Mouse (Mus musculus) induced T-regulatory cell, adult 2 months (primary cell): ENCODE measurements at regions not wholly inside any gene's neighbourhood (a gene's known extent, or its start where the extent isn't known, plus 50 kb on each side); places are given as distances from the start of the nearest gene placed in this dataset.

Source experiments
- DNase-seq: peaks from one replicate; pipeline ENCODE4 v3.0.0-alpha.2; 2012; ENCODE audit warnings: low read depth

GRCm38 (mm10) chr10:29921658-29922057 is 278.7 kb downstream of the Cenpw start:
- no peak for DNase-seq

DNA sequence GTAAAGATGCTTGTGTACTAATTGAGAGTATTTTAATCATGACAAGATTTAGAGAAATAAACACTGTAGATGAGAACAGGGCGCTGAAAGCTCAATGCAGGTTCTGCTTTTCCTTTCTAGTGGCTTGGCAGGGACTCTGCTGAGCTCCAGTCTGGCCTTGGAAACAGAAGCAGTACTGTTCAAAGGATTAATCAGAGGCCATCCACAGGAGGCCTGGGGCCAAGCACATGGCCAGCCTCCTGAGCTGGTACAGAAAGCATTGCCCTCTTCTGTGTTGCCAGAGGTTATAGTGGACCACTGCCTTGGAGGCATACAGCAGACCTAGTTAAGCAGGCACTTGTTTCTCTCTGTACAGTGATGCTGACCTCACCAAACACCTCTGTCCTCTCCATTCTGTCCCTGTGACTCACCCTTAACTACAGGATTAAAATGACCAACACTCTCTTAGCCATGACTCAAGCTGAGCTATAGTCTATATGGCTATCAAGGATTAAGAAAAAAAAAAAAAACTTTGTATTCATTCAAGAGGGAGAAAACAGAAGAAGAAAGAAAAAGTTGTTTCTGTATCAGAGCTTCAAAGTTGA is 302.5 kb downstream of the Cenpw start:
- no peak for DNase-seq

DNA sequence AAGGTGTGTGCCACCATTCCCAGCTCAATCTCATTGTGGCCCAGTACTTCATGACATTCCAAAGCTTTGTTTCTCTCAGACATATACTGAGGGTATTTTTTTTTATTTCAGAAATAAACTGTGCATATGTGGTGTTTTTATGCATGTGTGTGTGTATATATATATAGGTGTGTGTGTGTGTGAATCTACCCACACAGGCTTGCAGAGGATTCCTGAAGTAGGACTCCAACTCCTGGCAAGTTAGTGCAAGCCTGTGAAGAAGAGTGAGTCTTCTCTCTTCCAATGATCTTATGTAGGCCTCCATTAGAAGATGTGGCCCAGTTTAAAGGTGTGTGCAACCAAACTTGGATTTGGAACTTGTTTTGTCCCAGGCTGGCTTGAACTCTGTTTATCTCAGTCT is 328.9 kb upstream of the Rspo3 start:
- DNase-seq = no peak

DNA sequence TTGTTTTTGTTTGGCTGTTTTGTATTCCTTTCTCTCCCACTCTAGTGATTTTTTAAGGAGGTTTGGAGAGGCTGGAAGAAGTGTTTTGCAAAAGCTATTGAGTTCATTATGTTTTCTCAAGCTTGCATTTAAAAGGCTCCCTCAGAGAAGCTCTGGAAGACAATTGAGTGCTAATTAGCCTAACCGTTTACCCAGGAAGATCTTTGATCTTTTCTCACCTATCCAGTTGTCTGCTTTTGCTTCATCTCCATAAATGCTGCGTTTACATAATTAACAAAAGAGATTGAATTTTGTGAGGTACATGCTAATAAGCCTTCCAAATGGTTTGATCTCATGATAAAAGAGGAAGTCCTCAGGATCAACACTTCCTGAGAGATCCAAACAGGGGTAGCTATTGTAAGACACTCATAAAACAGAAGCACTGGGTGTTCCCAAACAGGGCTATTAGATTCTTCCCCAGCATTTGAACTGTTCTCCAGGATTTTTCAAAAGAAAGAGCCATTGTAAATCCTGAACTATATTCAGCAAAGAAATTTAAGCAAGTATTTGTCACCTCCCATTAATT is 320.2 kb upstream of the Rspo3 start:
- DNase-seq = no peak

GRCm38 (mm10) chr10:29852516-29852915 is 316.8 kb upstream of the Rspo3 start:
- no peak for DNase-seq

DNA sequence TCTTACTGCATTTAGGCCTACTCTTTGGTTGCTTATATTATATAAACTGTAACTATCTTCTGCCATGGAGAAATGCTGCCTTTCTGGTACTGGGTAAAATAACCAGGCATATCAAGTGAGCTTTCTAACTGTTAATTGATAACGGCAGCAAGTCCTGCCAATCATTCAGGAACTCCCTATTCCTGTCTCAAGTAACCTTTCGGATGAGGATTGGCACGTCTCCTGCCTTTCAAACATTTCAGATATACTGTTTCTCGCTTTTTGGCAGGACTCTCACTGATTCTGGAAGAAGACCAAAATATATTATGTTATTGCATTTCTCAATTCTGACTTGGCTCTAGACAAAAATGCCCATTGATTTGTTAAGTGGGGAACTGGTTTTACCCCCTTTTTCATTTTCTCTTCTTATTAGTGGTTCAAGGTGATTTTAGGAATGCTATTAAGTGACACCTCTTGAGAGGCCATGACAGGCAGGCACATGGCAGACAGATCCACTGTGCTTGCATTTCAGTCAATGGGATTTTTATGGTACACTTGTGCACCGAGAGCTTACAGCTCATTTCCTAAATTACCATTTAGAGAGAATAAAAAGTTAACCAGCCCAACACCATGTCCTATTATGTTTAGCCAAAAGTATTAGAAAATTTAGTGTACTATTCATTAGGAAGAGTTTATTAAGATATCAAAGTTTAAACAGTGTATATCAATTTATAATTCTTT is 289.4 kb upstream of the Rspo3 start:
- DNase-seq = no peak

DNA sequence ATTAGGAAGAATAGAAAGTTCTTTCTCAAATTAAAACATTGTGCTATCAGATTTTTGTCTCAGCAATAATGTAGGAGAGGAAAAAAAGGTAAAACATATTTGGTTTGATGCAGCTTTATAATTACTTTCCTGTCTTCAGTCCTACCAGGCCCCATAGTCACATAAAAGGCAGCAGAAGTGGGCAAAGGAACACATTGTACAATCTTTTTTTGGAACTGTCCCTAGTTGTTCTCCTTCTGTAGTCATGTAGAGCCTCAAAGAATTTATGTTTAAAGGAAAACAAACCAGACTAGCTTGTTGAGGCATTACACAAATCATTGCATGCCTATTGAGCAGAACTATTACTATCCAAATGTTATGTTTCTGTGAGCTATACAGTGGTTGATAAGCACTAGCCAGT is 288.7 kb upstream of the Rspo3 start:
- DNase-seq = no peak

DNA sequence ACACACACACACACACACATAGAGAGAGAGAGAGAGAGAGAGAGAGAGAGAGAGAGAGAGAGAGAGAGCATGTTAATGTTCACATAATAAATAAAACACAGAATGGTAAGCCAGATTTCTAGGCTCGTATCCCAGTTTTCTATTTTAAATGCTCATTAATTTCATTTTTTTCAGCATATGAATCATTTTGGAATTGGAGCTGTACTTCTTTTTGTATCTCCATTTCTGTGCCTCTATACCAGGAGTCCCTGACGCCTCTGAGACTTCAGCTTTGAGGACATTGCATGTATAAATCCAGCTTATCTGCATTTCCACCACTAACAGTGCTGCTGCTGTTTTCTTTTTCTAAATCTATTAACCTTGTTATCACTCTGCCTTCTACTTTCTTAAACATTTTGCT is 287.5 kb upstream of the Rspo3 start:
- DNase-seq = no peak

- peak; percentile 3 for DNase-seq
These were observed 268.4 kb upstream of the Rspo3 start for GRCm38 (mm10) chr10:29803915-29804545.

DNA sequence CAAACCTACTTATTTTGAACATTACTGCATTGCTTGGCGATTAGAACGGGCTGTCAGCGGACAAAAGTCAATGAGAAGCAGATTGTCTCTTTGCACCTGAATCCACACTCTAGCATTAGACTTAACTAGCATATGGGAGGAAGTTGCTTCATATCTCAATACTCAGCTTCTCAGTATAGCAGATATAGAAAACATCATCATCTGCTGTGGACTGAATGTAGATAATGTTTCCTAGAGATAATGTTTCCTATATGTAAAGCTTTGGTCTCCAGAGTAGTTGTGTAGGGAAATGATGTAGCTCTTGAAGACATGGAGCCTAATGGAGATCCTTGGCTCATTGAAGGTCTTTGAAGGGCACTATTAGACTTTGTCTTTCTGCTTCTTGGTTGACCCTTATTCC is 267.0 kb upstream of the Rspo3 start:
- no peak for DNase-seq

DNA sequence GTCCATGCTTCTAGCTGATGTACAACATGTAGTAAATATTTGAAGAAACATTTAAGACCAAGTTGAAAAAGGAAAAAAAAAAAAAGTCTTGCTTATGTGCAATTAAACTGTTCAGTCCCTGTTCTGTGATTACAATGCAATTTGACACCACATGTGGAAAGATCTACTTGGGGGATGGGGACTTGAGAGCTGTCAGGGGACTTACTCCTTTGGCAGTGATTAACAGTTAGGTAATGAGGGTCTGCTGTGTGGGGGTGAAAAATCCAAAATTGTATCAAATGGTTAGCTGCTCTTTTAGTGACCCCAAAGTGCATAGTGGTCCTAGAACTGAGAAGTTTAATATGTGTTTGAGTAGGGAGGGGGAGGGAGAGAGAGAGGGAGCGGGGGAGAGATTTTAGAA is 259.0 kb upstream of the Rspo3 start:
- no peak for DNase-seq

GRCm38 (mm10) chr10:29786220-29786810 is 250.6 kb upstream of the Rspo3 start:
- DNase-seq = no peak

DNA sequence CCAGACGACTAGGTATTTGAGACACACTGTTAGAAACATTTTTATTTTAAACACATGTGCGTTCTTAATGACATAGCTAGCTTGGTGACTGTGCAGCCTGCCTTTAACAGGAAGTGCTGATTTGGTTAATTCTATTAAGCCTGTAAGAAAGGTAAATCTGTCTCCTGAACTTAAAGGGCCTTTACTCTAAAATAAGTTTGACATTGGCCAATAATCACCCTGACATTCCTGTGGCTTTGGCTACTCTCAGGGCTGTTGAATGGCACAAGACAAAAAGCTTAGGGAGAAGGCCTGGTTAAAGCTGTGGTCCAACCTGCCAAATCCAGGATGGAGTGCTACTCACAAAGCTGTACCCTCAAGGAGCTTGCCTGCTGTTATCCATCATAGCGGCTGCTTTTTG is 201.0 kb upstream of the Rspo3 start:
- no peak for DNase-seq

DNA sequence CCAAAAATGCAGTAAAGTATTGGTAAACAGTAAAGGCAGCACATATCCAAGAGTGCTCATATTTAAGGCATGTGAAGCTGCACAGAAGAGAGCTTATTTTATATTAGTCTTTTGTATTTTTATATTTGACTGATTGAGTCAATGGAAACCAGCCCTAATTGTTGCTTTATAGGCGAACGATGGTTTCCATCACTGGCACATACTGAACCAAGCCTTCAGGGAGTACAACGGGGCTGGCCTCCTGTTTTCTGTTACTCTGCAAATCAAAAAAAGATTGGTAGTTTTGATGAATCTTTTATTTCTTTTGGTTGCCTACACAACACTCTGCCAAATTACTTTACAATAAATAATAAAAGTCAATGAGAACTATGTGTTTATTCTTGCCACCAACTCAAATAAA is 189.7 kb upstream of the Rspo3 start:
- no peak for DNase-seq

- no peak for DNase-seq
These were observed 175.3 kb upstream of the Rspo3 start for GRCm38 (mm10) chr10:29710967-29711366.

DNA sequence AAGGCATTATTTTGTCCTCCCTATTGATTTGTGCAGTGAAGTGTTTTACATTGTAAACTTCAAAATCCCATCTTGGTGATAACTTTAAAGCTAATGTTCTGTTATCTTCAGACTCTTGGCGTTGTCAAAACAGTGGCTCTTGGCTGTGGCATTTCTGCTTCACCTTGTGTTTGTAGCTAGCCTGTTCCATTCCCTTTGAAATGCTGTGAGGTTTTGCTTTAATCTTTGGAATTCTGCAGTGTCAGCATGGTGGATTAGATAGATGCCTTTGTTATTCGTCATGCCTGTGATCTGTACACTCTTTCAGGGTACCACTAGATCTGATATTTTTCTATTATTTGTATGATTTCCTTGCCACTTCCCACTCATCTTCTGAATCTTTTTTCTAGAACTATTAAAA is 173.0 kb upstream of the Rspo3 start:
- DNase-seq = no peak

DNA sequence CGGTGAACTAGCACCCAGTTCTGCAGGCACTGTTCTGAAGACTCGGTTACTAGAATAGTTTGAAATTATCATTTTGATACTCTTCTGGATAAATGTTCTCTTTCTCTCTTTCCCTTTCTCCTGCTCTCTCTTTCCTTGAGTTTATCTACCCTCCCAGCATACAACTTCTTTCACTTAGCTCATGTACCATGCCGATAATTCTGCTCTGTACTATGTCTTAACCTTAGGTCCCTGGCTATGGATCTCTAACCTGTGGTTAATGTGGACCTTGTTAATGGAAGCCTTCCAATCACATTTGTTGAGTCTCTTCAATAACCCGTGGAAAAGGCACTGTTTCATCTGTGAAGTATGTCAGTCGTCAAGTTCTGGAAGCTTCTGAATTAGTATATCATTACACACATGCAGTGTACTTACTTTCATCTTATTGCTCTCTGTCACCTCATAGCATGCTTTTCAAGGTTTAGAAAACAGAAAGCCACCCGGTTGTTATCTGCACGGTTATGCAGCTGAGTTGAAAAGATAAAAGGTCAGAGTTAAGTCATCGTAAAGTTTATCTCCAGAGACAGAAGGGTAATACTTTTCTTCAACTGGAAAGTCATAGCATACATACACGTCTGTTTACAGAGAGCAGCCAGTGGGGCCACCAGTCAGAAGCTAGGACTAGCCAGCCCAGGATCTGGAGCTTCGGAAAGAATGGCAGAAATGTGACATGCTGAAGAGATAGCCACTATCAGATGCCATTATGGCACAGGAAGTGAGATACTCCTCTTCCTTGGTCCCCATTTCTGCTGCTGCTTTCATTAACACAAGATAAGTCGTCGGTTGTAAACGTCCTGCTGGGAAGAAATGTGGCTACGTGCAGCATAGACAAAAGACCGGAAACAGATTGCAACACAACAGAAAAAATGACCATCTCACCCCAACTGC is 157.6 kb upstream of the Rspo3 start:
- no peak for DNase-seq

GRCm38 (mm10) chr10:29689529-29689928 is 153.9 kb upstream of the Rspo3 start:
- DNase-seq = no peak

DNA sequence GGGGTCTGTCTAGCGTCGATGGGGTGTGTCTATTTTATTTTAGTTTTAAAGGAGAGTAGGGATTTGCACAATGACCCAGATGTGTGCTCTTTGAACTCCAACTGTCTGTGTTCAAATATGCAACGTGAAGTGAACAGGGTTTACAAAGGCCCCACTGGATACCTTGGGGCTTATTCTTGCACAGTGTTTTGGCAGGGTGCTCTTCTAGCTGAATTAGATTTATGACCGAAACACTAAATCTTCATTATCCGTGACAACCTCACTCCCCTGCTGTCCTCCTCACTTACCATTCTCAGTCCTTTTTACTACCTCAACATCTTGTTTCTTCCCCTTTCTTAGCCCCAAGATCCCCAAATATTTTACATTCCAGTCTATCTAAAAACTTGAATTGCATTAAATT is 151.3 kb upstream of the Rspo3 start:
- no peak for DNase-seq

- DNase-seq = no peak
These were observed 138.7 kb upstream of the Rspo3 start for GRCm38 (mm10) chr10:29674377-29674776.

DNA sequence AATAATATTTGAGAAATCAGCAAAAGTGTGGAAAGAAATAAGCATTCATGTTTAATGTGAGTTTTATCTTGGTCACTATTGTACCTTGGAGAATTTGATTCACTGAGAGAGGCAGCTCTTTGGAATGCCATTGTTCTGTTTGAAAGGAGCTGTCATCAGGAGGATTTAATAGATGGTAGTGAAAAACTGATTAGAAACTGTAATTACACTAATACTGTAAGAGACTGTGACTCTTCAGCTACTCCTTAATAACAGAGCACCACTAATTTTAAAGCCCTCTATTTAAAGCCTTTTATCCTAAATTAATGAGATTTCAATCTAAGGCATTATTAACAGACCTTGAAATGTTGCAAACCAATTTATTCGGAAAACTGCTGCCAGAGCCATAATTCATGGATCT is 126.1 kb upstream of the Rspo3 start:
- DNase-seq = no peak

DNA sequence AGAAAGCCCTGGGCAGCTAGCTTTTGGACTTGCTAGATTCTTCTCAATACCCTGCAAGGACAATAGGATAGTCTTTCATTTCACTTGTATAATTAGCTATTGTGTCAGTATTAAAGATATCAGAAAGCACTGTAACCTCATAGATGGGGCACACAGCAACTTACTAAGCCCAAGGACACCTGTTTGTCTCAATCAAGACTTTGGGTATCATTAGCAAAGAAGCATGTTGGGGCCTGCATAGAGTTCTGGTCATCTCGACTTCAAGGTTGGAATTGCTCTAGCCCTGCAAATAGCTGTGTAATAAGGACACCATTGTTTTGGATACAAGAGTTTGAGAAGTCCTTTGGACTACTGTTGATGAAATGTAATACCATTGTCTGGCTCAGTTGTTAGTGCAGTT is 104.6 kb upstream of the Rspo3 start:
- no peak for DNase-seq
